Mouse (Mus musculus) large intestine, adult 2 months (tissue): ENCODE measurements around the gene Glod4. TPM values are rescaled to one million over a fixed set of nuclear protein-coding genes. Genes with fewer than 3 reads are reported as not detected.
"Not testable (repeated sequence)": the region's sequence is repeated elsewhere in the genome, so short reads cannot be mapped to it uniquely, and the experiment has no call there.

Source experiments
- DNase-seq: peaks from one replicate; pipeline ENCODE4 v3.0.0-alpha.2; 2012; ENCODE audit warnings: low read depth, low spot score
- whole genome bisulfite sequencing: fragments of 180-500 bp; shearing (Covaris S2); methylation state at CpG from one replicate; pipeline ENCODE4 v1.1.7; 2018; 5-methylcytosine and 5-hydroxymethylcytosine counted together
- polyA plus RNA-seq: library from polyadenylated mRNA; depleted of rRNA; stranded (reverse); fragments of >200 nt; gene quantifications from 2 replicates; pipeline ENCODE4 v1.2.3, GENCODE M21; 2012

Glod4 gene
- polyA plus RNA-seq, 1 experiment: 9.2 TPM

DNA sequence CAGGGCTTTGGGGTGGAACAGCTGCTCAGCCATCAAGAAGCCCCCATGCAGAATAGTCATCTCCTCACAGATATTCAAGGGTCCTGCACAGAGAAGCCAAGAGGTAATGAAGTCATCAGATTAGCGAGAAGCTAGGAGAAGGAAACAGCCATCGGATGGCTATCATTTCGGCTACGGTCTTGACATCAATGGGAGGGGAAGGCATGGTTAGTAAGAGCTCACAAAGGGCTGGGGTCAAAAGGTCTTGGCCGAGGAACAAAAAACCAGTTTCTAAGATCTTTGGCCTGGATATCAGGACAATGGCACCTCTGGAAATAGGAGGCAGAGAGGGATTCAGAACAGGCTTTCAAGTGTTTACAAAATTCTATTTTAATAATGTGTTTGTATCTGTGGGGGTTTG, 29.7 kb downstream of the Glod4 start:
- WGBS: 93% methylated on average over 5 of the region's 5 CpGs
- DNase-seq: no peak

DNA sequence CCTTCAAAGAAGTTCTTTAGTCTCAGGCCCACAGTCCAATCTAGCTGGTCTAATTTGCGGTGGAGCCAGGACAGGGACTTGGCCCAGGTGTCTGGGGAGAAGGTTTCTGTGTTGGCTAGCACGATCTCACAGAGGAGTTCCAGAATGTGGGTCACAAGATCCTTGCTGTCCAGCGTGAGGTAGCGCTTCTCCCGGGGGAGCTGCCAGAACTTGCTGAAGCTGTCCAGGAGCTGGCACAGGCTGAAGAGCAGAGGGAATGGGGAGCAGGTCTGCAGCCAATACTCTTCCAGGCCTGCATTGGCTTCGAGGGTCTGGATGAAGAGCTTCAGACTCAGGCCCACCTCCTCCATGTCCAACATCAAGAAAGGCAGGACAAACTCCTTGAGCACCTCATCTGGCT, 31.9 kb downstream of the Glod4 start:
- not testable (repeated sequence) for DNase-seq
- 90% methylated on average over 5 of the region's 6 CpGs for WGBS

DNA sequence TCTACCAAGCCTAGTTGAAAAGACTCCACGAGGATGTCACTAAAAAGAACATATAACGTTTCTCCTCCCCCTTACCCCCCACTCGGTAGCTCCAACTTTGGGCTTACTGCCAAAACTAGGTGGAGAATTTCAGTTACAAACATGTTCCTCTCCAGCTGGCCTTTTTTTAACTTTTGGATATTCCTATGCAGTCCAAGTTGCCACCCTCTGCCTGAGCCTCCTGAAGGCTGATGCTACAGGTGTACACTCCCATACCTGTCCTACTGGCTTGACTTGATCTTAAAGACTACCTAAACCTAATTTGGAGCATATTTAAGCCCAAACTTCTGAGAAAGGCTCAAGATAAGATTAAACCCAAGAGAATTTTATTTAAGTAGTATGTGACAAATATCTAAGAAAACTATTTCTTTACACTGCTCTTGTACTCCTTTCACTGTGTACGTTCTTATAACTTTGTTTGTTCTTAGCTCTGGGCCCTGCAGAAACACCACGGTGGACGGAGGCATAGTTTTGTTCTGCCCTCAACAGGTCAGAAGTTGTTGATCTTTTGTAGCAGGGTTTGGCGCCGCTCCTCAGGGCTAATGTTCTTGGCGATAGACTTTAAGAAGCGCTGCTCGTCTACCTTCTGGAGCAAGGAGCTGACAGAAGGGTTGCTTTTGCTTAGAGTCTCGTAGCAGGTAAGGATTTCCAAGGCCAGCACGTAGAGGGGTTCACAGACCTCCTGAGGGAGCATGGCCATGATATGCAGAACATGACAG, 33.1 kb downstream of the Glod4 start:
- DNase-seq: no peak

DNA sequence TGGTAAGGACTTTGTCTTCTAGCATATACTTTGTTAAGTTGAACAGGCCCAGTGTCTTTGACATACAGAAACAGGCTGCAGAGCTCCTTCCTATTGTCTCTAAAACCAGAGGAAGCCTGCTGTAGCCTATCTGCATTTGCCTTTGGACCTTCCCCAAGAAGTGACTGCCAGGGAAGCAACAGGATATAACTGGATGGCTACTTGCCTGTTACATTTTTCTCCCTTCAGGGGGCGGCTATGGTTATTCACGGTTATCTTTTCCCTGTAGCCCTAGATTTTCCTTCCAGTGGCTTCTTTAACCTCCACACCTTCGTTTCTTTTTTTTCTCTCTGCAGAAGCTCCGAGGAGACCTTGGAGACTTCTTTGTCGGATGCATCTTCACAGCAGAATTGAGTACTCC, 36.7 kb downstream of the Glod4 start:
- 87% methylated on average over 5 of the region's 5 CpGs for WGBS

More for the DNA sequence above, 33.1 kb downstream of the Glod4 start:
- 66% methylated on average over 13 of the region's 13 CpGs for WGBS

DNA sequence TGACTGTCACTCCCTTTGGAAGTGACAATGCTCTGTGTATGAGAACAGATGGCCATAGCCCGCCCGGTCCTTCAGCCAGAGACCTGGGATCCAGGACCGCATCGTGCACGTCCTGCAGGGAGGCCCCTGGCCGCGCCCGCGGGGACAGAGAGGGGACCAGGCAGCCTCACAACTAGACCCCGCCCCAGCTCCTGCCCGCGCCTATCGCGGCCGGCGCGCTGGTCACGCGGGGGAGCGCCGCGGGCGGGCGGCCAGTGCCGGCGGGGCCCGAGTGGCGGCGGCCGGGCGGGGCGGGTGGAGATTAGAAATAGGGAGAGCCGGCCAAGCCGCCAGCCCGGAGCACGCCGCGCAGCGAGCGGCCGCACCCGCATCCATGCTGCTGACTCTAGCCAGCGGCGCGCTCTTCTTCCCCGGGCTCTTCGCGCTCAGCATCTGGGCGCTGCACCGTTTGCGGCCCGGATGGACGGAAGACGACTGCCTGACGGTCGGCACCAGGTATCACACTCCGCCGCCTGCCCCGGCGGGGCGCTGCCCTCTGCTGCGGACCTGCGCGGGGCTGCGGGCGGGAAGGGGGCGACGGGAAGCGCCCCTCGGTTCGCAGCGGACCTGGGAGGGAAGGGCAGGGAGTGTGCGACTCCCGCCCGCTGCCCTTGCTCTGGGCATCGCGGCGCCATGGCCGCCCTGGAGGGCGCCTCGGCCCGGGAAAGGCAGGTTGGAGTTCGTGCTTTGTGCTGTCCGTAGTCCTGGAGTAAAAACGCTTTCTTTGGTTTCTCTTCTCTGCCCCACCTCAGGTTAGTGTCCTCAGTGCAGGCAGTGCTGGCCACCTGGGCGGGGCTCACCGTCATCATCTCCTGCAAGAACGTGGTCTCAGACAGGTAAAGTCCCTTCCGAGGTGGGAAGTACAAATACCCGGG, 41.5 kb downstream of the Glod4 start:
- 1% methylated on average over 90 of the region's 90 CpGs for WGBS
- no peak for DNase-seq

More for the DNA sequence above, 36.7 kb downstream of the Glod4 start:
- no peak for DNase-seq

DNA sequence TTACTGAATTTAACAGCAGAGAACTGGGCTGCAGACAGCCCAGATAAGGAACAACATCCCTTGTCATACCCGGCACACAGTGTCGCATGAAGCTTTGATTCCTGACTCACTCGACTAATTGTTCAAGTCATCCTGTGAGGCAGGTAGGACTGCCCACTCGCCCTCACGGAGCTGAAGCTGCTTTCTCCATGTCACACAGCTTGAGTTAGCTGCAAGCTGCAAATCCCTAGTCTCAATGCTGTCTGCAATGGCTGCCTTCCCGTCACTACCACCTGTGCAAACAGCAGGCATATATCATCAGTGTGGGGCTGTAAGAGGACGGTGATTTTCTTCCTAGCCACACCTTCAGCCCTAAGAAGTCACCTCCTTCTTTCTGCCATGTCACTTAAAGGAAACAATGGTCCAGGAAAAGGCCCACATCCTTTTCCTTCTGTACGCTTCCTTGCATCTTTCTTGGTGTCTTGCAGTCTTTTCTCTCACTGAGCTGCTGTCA, 46.5 kb downstream of the Glod4 start:
- 25% methylated on average over 8 of the region's 8 CpGs for WGBS
- no peak for DNase-seq

DNA sequence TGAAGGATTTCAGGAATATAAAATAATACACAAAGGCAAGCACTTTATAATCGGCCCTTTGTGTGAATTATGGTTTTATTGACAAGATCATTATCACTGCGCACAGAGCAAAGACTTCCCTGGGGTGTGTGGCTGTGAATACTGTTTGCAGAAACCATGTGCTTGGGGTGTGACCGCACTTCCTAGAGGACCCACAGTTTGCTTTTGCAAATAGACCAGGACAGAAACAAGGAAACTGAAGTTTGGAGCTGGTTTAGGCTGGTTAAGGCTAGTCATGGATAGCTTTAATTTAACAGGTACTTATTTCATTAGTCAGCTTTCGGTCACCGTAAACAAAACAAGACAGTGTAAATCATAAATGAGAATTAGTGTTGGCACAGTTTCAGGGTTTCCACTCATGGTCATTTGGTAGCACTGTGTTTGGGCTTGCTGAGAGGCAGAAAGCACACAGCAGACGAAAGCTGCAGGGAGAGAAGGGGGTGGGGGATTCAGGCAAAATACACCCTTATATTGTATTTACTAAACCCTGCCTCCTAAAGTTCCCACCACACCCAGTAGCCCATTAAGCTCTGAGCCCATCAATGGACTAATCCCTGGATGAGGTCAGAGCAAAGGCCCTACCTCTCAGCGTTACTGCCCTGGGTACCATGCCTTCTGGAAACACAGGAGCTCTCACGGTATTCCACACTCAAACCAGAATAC, 47.1 kb downstream of the Glod4 start:
- peak; percentile 92 for DNase-seq
- WGBS: 17% methylated on average over 8 of the region's 8 CpGs

DNA sequence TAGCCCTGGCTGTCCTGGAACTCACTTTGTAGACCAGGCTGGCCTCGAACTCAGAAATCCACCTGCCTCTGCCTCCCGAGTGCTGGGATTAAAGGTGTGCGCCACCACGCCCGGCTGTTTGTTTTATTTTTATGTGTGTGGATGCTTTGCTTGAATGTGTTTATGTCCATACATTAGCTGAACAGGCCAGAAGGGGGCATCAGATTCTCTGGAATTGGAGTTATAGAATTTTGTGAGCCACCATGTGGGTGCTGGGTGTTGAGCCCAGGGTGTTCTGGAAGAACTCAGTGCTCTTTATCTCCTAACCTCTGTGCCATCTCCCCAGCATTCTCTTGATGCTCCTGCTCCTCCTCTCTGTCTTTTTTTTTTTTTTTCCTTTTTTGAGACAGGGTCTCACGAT, 56.6 kb downstream of the Glod4 start:
- WGBS: 89% methylated on average over 6 of the region's 6 CpGs
- no peak for DNase-seq

DNA sequence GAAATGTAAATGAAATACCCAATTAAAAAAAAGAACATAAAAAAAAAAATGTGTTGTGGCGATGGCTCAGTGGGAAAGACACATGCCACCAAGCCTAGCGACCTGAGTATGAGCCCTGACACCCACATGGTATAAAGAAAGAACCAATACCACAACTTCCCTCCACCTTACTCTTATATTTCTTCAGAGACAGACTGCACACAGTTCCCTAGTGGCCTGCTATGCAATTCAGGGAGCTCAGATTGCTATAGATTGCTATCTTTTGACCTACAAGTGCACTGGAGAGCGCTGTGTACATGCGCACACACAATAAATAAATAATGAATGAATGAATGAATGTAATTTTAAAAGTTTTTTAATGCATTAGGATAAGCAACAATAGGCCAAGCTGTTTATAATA, 59.8 kb downstream of the Glod4 start:
- WGBS: 84% methylated on average over 4 of the region's 4 CpGs
- DNase-seq: no peak

DNA sequence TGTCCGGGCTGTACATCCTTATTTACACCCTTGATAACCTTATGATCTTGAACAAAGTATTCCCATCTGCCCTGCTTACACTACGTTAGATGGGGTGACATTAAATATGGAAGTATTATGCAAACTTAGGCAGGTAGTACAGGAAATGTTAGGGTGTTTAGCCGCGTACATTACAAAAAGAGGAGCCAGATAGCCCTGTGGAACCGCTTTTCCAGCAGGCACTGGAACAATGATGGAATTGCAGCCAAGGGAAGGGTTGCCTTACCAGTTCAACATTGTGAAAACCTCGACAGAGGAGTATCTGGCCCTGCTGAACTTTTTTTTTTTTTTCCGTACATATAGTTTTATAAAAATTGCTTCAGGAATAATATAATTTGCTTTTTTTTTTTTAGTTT, 63.4 kb downstream of the Glod4 start:
- WGBS: 8% methylated on average over 7 of the region's 7 CpGs
- DNase-seq: no peak

DNA sequence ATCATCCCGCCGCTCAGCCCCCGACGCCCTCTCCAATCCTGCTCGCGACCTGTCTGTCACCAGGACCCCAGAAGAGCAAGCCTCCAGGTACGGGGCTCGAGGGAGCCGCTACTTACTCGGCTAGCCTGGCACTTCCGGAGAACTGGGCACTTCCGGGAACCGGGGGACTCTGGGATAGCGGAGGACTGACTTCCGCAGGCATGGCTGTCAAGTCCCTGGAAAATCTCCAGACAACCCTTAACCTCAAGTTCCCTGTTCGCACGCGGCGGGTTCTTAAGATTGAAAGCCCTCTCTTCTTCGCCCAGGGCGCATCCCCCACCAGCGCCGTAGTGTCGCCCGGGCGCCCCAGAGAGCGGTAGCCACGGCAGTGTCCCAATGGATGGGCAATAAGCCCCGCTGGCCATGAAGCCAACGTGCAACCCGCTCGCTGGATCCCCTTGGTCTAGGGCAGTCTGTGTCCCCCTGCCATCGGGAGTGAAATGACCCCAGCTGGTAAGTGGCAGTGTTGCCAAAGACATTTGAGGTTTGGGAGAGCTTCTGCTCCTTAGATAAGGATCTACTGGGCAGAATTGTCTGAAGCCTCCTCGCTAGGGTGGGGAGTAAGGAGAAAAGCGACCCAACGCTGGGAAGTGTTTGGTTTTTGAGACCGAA, 63.9 kb downstream of the Glod4 start, which contains the start of the genes Vps53 and Fam57a:
TSS of gene Vps53 (minus strand) at position 153 of the 651 bp plus-strand sequence.
TSS of gene Fam57a (plus strand) at position 177 of the 651 bp plus-strand sequence.
- under 1% methylated on average over 37 of the region's 37 CpGs for WGBS
- peak; percentile 84 for DNase-seq

DNA sequence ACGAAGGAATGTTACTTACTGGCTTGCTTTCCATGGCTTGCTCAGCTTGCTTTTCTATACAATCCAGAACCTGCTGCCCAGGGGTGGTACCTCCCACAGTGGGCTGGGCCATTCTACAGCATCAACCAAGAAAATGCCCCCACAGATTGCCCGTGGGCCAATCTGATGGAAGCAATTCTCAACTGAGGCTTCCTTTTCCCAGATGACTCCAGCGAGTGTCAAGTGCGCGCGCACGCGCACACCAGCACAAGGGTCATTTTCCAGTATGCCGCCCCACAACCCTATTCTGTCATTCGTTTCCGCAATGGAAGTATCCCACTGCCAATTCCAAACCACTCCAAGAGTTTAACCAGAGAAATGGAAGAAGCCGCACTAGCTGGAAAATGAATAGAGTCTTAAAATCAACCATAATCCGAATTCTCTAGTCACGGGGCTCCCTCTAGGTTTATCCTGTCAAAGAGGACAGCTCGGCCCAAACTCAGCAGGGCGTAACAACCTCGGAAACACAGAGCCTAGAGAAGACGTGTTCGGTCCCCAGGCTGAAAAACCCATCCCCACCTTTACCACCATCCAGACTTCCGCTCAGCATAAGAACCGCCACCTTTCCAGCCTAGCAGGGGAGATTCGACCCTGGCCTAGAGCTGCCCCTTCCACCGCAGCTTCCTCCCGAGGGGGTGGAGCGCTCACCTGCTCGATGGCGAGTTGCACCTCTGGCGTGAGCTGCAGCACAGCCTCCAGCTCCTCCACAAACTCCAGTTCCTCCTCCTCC, 64.6 kb downstream of the Glod4 start:
- peak; percentile 39 for DNase-seq
- under 1% methylated on average over 28 of the region's 28 CpGs for WGBS

DNA sequence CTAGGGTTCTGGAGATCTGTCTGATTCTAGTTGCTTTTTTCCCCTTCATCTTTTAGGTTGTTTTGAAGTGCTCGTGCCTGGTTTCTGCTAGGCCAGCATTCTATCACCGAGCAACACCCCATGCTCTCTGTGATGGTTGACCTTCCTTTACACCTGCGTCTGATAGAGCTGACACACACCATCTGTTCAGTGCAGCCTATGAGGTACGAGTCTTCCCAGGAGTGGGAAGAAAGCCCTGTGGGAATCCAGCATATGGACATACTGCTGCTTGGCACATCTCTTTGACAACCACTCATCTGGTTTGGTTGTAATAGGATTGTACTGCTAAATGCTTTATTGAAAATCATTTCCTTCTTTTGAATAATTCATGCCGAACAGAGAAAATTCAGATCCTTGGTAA, 73.3 kb downstream of the Glod4 start:
- no peak for DNase-seq
- 76% methylated on average over 5 of the region's 5 CpGs for WGBS

DNA sequence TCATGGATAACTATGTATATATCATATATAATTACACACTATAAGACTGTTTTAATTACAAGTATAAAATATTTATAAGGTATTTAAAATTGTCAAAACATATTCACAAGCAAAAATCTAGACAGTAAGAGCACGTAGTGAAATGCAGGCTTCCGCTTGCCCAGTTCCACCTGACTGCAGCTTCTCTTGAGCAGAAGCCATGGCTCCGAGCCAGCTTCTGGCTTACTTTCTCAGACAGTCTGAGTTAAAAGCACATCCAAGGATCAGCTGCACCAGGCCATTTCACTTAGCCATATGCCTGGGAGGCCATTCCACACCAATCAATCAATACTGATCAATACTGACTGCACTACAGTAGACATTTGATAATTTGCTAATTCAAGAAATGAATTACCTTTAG, 74.5 kb downstream of the Glod4 start:
- no peak for DNase-seq
- 74% methylated on average over 3 of the region's 3 CpGs for WGBS

DNA sequence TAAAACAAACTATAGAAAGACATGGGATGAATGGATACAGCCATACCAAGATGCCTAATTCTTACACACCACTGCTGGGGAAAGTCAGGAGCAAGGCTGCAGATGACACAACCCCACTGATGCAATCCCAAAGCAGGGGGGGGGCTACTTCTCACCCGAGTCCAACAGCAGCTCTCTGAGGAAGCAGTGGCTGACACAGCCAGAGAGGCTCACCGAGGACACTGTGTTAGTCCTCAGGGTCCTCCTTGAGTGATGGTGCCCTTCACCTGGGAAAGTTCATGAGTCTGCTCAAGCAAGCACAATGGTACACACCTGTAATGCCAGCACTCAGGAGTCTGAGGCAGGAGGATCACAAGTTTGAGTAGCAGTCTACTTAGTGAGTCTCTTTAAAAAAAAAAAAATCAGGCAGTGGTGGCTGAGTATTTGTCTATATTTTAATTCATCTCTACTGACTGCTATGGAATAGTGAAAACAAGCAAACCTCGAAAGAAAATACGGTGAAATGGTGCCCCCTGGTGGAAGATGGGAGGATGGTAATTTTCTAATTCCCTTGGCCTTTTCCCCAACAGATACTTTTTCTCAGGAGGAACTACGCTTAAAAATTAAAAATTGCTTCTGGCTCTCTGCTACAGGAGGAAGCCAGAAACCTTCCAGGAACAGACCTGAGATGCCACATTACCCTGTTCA, 76.3 kb downstream of the Glod4 start:
- WGBS: 15% methylated on average over 5 of the region's 5 CpGs
- peak; percentile 74 for DNase-seq

DNA sequence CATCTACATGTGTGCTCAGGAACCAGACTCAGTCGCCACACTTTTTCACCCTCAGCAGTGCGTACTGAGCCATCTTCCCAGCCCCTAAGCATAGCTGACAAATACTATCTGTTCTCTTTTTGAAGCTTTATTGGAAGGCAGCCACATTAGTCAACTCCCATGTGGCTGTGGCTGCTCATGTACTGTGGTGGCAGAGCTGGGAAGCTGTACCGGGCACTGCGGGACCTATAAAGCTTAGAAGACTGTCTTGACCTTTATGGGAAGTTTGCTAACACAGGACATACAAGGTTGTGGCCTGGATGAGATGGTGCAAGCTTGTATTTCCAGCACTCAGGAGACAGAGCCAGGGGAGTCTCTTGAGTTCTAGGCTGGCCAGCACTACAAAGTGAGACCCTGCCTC, 76.9 kb downstream of the Glod4 start:
- WGBS: 86% methylated on average over 4 of the region's 4 CpGs

DNA sequence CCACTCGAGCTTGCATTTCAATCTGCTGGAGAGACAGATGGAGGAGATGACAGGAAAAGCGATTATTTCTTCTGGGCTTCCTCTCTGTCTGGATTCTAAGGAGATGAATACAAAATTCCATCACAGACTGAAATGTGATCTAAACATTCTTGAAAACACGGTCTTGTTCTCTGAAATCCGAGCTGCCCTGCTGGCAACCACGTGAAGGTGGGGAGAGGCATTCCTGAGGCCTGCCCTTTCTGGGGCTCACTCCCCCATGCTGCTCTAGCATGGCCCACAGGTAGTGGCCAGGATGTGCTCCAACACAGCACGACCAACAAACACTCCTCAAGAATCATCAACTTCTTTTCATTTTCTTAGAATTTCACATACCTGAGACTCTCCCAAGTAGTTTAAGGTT, 83.3 kb downstream of the Glod4 start:
- WGBS: 68% methylated on average over 6 of the region's 6 CpGs
- no peak for DNase-seq

More for the DNA sequence above, 76.9 kb downstream of the Glod4 start:
- DNase-seq: no peak

DNA sequence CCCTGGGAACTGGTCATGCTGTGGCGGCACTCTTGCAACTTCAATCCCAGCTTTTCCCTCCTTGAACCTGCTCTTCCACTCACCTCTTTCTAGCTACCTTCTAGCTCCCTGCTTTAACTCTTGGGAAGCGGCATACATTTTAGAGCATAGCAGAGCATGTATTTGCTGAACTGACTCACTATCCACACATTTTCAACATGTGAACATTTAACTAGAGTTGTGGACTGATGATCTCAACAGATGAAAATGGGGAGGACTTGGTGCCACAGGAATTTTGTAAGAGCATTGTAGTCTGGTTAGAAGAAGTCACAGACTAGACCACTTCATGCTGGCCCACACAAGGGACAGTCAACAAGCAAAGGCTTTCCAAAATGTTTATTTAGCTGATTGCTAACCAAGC, 85.2 kb downstream of the Glod4 start:
- DNase-seq: no peak
- WGBS: 87% methylated on average over 2 of the region's 2 CpGs
